Mouse (Mus musculus) forebrain, embryonic 14.5 days (tissue): ENCODE measurements around the gene Nectin1. TPM values are rescaled to one million over a fixed set of nuclear protein-coding genes. Genes with fewer than 3 reads are reported as not detected.

ENCODE experiments used
- ATAC-seq: fragments of 200-750 bp; cut with Nextera tagmentation; 2 replicates; pipeline ENCODE4 v1.8.0; 2017; ENCODE audit warnings: mild to moderate bottlenecking, moderate library complexity
- DNase-seq: peaks from one replicate; pipeline ENCODE4 v3.0.0-alpha.2; 2015; ENCODE audit warnings: low spot score
- H3K27ac ChIP-seq: fragments of 300-500 bp; sonication (generic); 2 replicates; pipeline ENCODE4 v1.5.1; 2014; ENCODE audit warnings: low read depth, mild to moderate bottlenecking, control low read depth, low read length, moderate library complexity
- H3K27me3 ChIP-seq: fragments of 300-500 bp; sonication (generic); replicated peaks from 2 replicates; pipeline ENCODE4 v1.6.1; 2014; ENCODE audit warnings: low read length, control low read depth, mixed read lengths; ENCODE audit not compliant: control insufficient read depth, insufficient read depth
- H3K36me3 ChIP-seq: fragments of 300-500 bp; sonication (generic); 2 replicates; pipeline ENCODE4 v1.6.1; 2014; ENCODE audit warnings: low read length, control low read depth; ENCODE audit not compliant: control insufficient read depth, insufficient read depth
- H3K4me1 ChIP-seq: fragments of 300-500 bp; sonication (generic); 2 replicates; pipeline ENCODE4 v1.6.1; 2014; ENCODE audit warnings: antibody characterized with exemption, low read length, control low read depth; ENCODE audit not compliant: control insufficient read depth, insufficient read depth
- H3K4me2 ChIP-seq: fragments of 300-500 bp; sonication (generic); 2 replicates; pipeline ENCODE4 v1.6.1; 2014; ENCODE audit warnings: mild to moderate bottlenecking, control low read depth, low read length
- H3K4me3 ChIP-seq: fragments of 300-500 bp; sonication (generic); 2 replicates; pipeline ENCODE4 v1.5.1; 2014; ENCODE audit warnings: low read depth, low read length, control low read depth
- H3K9ac ChIP-seq: fragments of 300-500 bp; sonication (generic); 2 replicates; pipeline ENCODE4 v1.6.1; 2014; ENCODE audit warnings: mild to moderate bottlenecking, low read length, control low read depth, moderate library complexity
- H3K9me3 ChIP-seq: fragments of 300-500 bp; sonication (generic); replicated peaks from 2 replicates; pipeline ENCODE4 v1.6.1; 2016; ENCODE audit warnings: low read length, control low read depth, mixed read lengths; ENCODE audit not compliant: control insufficient read depth
- WGBS: fragments of 180-500 bp; shearing (Covaris S2); extraction: QIAGEN DNeasy Blood & Tissue Kit; methylation state at CpG from one replicate; pipeline ENCODE4 v1.1.7; 2014; 5-methylcytosine and 5-hydroxymethylcytosine counted together
- polyA plus RNA-seq: library from polyadenylated mRNA; unstranded; fragments of >200 nt; fragmentation: Nextera tagmentation; extraction: Ambion mirVana; gene quantifications from 2 replicates; pipeline ENCODE4 v1.2.1, GENCODE M21; 2014

Nectin1 gene
- polyA plus RNA-seq, 1 experiment from 2014 or later, result 8.5 TPM

- Histone ChIP-seq H3K4me3 (no peak overlapping the region), H3K27ac (no peak overlapping the region), H3K27me3 (peaks cover 3% of the 10 kb centered on the region; the same call in 1 of the 2 replicates), H3K4me2 (no peak overlapping the region), H3K9ac (no peak overlapping the region), H3K9me3 (no peaks in the 10 kb centered on the region), H3K36me3 (no peaks in the 10 kb centered on the region), H3K4me1 (peaks cover 12% of the 10 kb centered on the region)
- ATAC-seq (no peak), DNase-seq (no peak)
- WGBS, result 10% methylated on average over 17 of the region's 17 CpGs
These were observed 102.1 kb downstream of the Nectin1 start for GRCm38 (mm10) chr9:43845660-43846455.

- H3K4me1 ChIP-seq, result peaks cover 8% of the 10 kb centered on the region
- ATAC-seq (no peak), DNase-seq (no peak)
- H3K9me3 ChIP-seq, result no peaks in the 10 kb centered on the region
- no peak overlapping the region for H3K9ac ChIP-seq
- H3K27ac ChIP-seq, result no peak overlapping the region
- no peaks in the 10 kb centered on the region for H3K36me3 ChIP-seq
- peaks cover 3% of the 10 kb centered on the region; the same call in 1 of the 2 replicates for H3K27me3 ChIP-seq
- no peak overlapping the region for H3K4me2 ChIP-seq
- WGBS, result 67% methylated on average over 5 of the region's 5 CpGs
- H3K4me3 ChIP-seq, result no peak overlapping the region
These were observed 104.1 kb downstream of the Nectin1 start for GRCm38 (mm10) chr9:43847861-43848260.

- DNase-seq (no peak), ATAC-seq (no peak)
- no peaks in the 10 kb centered on the region for H3K36me3 ChIP-seq
- no peaks in the 10 kb centered on the region for H3K9me3 ChIP-seq
- H3K27ac ChIP-seq, result no peak overlapping the region
- H3K4me1 ChIP-seq, result no peaks in the 10 kb centered on the region
- H3K27me3 ChIP-seq, result no peaks in the 10 kb centered on the region; the same call in 1 of the 2 replicates
- 73% methylated on average over 8 of the region's 8 CpGs for WGBS
- H3K9ac ChIP-seq, result no peak overlapping the region
- H3K4me2 ChIP-seq, result no peak overlapping the region
- no peak overlapping the region for H3K4me3 ChIP-seq
These were observed 106.5 kb downstream of the Nectin1 start for GRCm38 (mm10) chr9:43850281-43850680.

- Histone ChIP-seq H3K9me3 (no peaks in the 10 kb centered on the region), H3K4me1 (no peaks in the 10 kb centered on the region), H3K27me3 (no peaks in the 10 kb centered on the region), H3K9ac (no peak overlapping the region), H3K27ac (no peak overlapping the region), H3K4me3 (no peak overlapping the region), H3K4me2 (no peak overlapping the region), H3K36me3 (no peaks in the 10 kb centered on the region)
- WGBS, result 77% methylated on average over 7 of the region's 7 CpGs
- ATAC-seq (no peak), DNase-seq (no peak)
These were observed 107.4 kb downstream of the Nectin1 start for GRCm38 (mm10) chr9:43851154-43851553.

- H3K4me3 ChIP-seq, result no peak overlapping the region
- H3K9me3 ChIP-seq, result no peaks in the 10 kb centered on the region
- no peak overlapping the region for H3K27ac ChIP-seq
- DNase-seq, result no peak
- ATAC-seq, result no peak
- H3K9ac ChIP-seq, result no peak overlapping the region
- 87% methylated on average over 7 of the region's 7 CpGs for WGBS
- no peaks in the 10 kb centered on the region for H3K36me3 ChIP-seq
- no peak overlapping the region for H3K4me2 ChIP-seq
- no peaks in the 10 kb centered on the region for H3K27me3 ChIP-seq
- no peaks in the 10 kb centered on the region for H3K4me1 ChIP-seq
These were observed 112.1 kb downstream of the Nectin1 start for GRCm38 (mm10) chr9:43855887-43856286.
